Mouse (Mus musculus): Measurements from ENCODE around the gene Ccr1. TPM values are rescaled to one million over a fixed set of nuclear protein-coding genes. Genes with fewer than 3 reads are reported as not detected.

Gene Ccr1
- polyA plus RNA-seq, 1 experiment = 6.0 TPM

GRCm38 (mm10) chr9:123936604-123937280 is 31.8 kb downstream of the Ccr1 start:
- Histone ChIP-seq H3K27ac (ENCODE audit: insufficient read depth, low read depth, low read length) (no peak overlapping the region), H3K4me1 (ENCODE audit: control insufficient read depth, insufficient read depth, low read length) (peaks cover 53% of the 10 kb centered on the region), H3K4me3 (ENCODE audit: insufficient read depth, low read length) (no peak overlapping the region)
- TF ChIP-seq CTCF (IDR thresholded peaks at IDR 0.05; ENCODE audit: low read depth, low read length) = no peak
- no peak for TF ChIP-seq POLR2A (IDR thresholded peaks at IDR 0.05; ENCODE audit: borderline replicate concordance, low read depth, low read length)

DNA sequence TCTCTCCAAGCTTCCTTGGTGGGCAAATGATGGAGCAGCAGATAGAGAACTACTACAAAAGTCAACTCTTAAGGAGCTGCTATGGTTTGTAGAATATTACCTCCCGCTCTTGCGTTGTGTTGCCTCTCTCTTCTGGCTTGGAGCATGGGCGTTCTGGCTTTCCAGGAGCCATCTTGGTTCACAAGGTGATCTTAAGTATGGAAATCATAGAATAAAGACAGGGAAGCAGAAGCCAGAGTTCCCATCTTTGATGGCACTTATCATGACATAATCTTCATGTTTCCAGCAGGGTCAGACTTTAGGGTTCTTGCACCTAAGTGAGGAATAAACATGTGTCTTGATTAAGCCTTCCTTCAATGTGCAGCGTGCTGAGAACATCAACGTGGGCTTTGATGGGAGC is 32.7 kb downstream of the Ccr1 start:
- no peak overlapping the region for H3K4me3 ChIP-seq (ENCODE audit: insufficient read depth, low read length)
- peaks cover 50% of the 10 kb centered on the region for H3K4me1 ChIP-seq (ENCODE audit: control insufficient read depth, insufficient read depth, low read length)
- H3K27ac ChIP-seq (ENCODE audit: insufficient read depth, low read depth, low read length) = no peak overlapping the region
- TF ChIP-seq POLR2A (IDR thresholded peaks at IDR 0.05; ENCODE audit: borderline replicate concordance, low read depth, low read length) (no peak), CTCF (IDR thresholded peaks at IDR 0.05; ENCODE audit: low read depth, low read length) (no peak)

- Histone ChIP-seq H3K4me1 (ENCODE audit: control insufficient read depth, insufficient read depth, low read length) (peaks cover 50% of the 10 kb centered on the region), H3K4me3 (ENCODE audit: insufficient read depth, low read length) (no peak overlapping the region), H3K27ac (ENCODE audit: insufficient read depth, low read depth, low read length) (no peak overlapping the region)
- TF ChIP-seq POLR2A (IDR thresholded peaks at IDR 0.05; ENCODE audit: borderline replicate concordance, low read depth, low read length) (no peak), CTCF (IDR thresholded peaks at IDR 0.05; ENCODE audit: low read depth, low read length) (no peak)
Observed at GRCm38 (mm10) chr9:123935346-123935745, 33.1 kb downstream of the Ccr1 start.

GRCm38 (mm10) chr9:123933716-123934445 is 34.6 kb downstream of the Ccr1 start:
- no peak for TF ChIP-seq POLR2A (IDR thresholded peaks at IDR 0.05; ENCODE audit: borderline replicate concordance, low read depth, low read length)
- TF ChIP-seq CTCF (IDR thresholded peaks at IDR 0.05; ENCODE audit: low read depth, low read length) = no peak
- H3K4me3 ChIP-seq (ENCODE audit: insufficient read depth, low read length) = no peak overlapping the region
- H3K27ac ChIP-seq (ENCODE audit: insufficient read depth, low read depth, low read length) = no peak overlapping the region
- H3K4me1 ChIP-seq (ENCODE audit: control insufficient read depth, insufficient read depth, low read length) = peaks cover 58% of the 10 kb centered on the region

GRCm38 (mm10) chr9:123932911-123933675 is 35.4 kb downstream of the Ccr1 start:
- Histone ChIP-seq H3K4me1 (ENCODE audit: control insufficient read depth, insufficient read depth, low read length) (peaks cover 61% of the 10 kb centered on the region), H3K27ac (ENCODE audit: insufficient read depth, low read depth, low read length) (peak overlapping the region; percentile 97), H3K4me3 (ENCODE audit: insufficient read depth, low read length) (no peak overlapping the region)
- TF ChIP-seq POLR2A (IDR thresholded peaks at IDR 0.05; ENCODE audit: borderline replicate concordance, low read depth, low read length) = no peak
- TF ChIP-seq CTCF (IDR thresholded peaks at IDR 0.05; ENCODE audit: low read depth, low read length) = no peak

GRCm38 (mm10) chr9:123931761-123932700 is 36.5 kb downstream of the Ccr1 start:
- Histone ChIP-seq H3K4me3 (ENCODE audit: insufficient read depth, low read length) (no peak overlapping the region), H3K4me1 (ENCODE audit: control insufficient read depth, insufficient read depth, low read length) (peaks cover 64% of the 10 kb centered on the region), H3K27ac (ENCODE audit: insufficient read depth, low read depth, low read length) (peak overlapping the region; percentile 97)
- TF ChIP-seq CTCF (IDR thresholded peaks at IDR 0.05; ENCODE audit: low read depth, low read length) = no peak
- TF ChIP-seq POLR2A (IDR thresholded peaks at IDR 0.05; ENCODE audit: borderline replicate concordance, low read depth, low read length) = no peak

GRCm38 (mm10) chr9:123930926-123931325 is 37.6 kb downstream of the Ccr1 start:
- H3K4me3 ChIP-seq (ENCODE audit: insufficient read depth, low read length) = no peak overlapping the region
- TF ChIP-seq CTCF (IDR thresholded peaks at IDR 0.05; ENCODE audit: low read depth, low read length) = no peak
- no peak for TF ChIP-seq POLR2A (IDR thresholded peaks at IDR 0.05; ENCODE audit: borderline replicate concordance, low read depth, low read length)
- peak overlapping the region; percentile 97 for H3K27ac ChIP-seq (ENCODE audit: insufficient read depth, low read depth, low read length)
- H3K4me1 ChIP-seq (ENCODE audit: control insufficient read depth, insufficient read depth, low read length) = peaks cover 63% of the 10 kb centered on the region

DNA sequence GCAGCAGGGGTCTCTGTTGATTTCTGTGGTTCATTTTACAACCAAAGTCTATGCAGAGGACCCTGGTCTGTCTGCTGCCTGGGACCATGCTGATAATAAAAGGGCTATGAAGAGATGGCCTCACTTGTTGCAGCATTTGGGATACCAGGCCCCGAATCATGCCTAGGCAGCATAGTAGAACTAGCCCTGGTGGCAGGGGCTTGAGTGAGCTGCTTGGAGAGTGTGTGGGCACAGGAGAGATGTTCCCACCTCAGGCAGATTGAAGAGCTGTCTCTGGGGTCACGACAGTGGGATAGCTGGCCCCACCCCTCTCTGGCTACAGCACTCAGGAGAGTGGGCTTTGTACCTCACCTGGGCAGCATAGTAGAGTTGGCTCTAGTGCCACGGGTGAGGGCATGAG is 38.0 kb downstream of the Ccr1 start:
- no peak overlapping the region for H3K4me3 ChIP-seq (ENCODE audit: insufficient read depth, low read length)
- H3K4me1 ChIP-seq (ENCODE audit: control insufficient read depth, insufficient read depth, low read length) = peaks cover 60% of the 10 kb centered on the region
- peak overlapping the region; percentile 97 for H3K27ac ChIP-seq (ENCODE audit: insufficient read depth, low read depth, low read length)
- TF ChIP-seq POLR2A (IDR thresholded peaks at IDR 0.05; ENCODE audit: borderline replicate concordance, low read depth, low read length) (no peak), CTCF (IDR thresholded peaks at IDR 0.05; ENCODE audit: low read depth, low read length) (no peak)

GRCm38 (mm10) chr9:123929936-123930335 is 38.6 kb downstream of the Ccr1 start:
- H3K27ac ChIP-seq (ENCODE audit: insufficient read depth, low read depth, low read length) = peak overlapping the region; percentile 97
- peaks cover 58% of the 10 kb centered on the region for H3K4me1 ChIP-seq (ENCODE audit: control insufficient read depth, insufficient read depth, low read length)

More at GRCm38 (mm10) chr9:123929936-123930335, 38.6 kb downstream of the Ccr1 start:
- no peak overlapping the region for H3K4me3 ChIP-seq (ENCODE audit: insufficient read depth, low read length)
- TF ChIP-seq POLR2A (IDR thresholded peaks at IDR 0.05; ENCODE audit: borderline replicate concordance, low read depth, low read length) (no peak), CTCF (IDR thresholded peaks at IDR 0.05; ENCODE audit: low read depth, low read length) (no peak)
